Mouse (Mus musculus) ES-E14 (cell line): ENCODE results near the gene Cd300ld5. TPM values are rescaled to one million over a fixed set of nuclear protein-coding genes. Genes with fewer than 3 reads are reported as not detected.

Experiments used
- DNase-seq: peaks from one replicate; pipeline ENCODE4 v3.0.0-alpha.2; 2013; ENCODE audit warnings: low read depth, low spot score
- H3K27ac ChIP-seq: 2 replicates; pipeline ENCODE4 v1.5.1; 2012; ENCODE audit warnings: low read depth, mild to moderate bottlenecking, low read length, moderate library complexity, mixed read lengths; ENCODE audit not compliant: poor library complexity, insufficient read depth, severe bottlenecking
- H3K36me3 ChIP-seq: 2 replicates; pipeline ENCODE4 v1.6.1; 2012; ENCODE audit warnings: mild to moderate bottlenecking, low read length, moderate library complexity, mixed read lengths; ENCODE audit not compliant: control insufficient read depth, poor library complexity, insufficient read depth, severe bottlenecking
- H3K4me1 ChIP-seq, 2 experiments: fragments of 150-350 bp in 1 of 2; sonication (generic) in 1 of 2; 2 replicates each; pipeline ENCODE4 v1.6.1; 2012; ENCODE audit warnings: low read length in 2 of 2, mild to moderate bottlenecking in 1 of 2, mixed read lengths in 1 of 2; ENCODE audit not compliant: control insufficient read depth in 2 of 2, insufficient read depth in 2 of 2, poor library complexity in 1 of 2
- H3K4me3 ChIP-seq, 2 experiments: fragments of 150-350 bp in 1 of 2; sonication (generic) in 1 of 2; 2 replicates each; pipeline ENCODE4 v1.5.1; 2012; ENCODE audit warnings: low read length in 2 of 2, low read depth in 1 of 2, mild to moderate bottlenecking in 1 of 2, mixed read lengths in 1 of 2; ENCODE audit not compliant: insufficient read depth in 1 of 2, poor library complexity in 1 of 2, severe bottlenecking in 1 of 2
- H3K9ac ChIP-seq: 2 replicates; pipeline ENCODE4 v1.6.1; 2012; ENCODE audit warnings: low read depth, mild to moderate bottlenecking, low read length, mixed read lengths; ENCODE audit not compliant: poor library complexity, insufficient read depth, severe bottlenecking
- H3K9me3 ChIP-seq: fragments of 150-350 bp; sonication (generic); 2 replicates; pipeline ENCODE4 v1.6.1; 2012; ENCODE audit warnings: low read depth, mild to moderate bottlenecking, low read length; ENCODE audit not compliant: control insufficient read depth, insufficient read depth
- CHD2 ChIP-seq: IDR thresholded peaks from 2 replicates; pipeline ENCODE4 v1.6.1; 2014; ENCODE audit warnings: mild to moderate bottlenecking, low read depth, low read length, inconsistent platforms
- HCFC1 ChIP-seq: IDR thresholded peaks from 2 replicates; pipeline ENCODE4 v1.6.1; 2012; ENCODE audit warnings: low read length, inconsistent platforms, borderline replicate concordance; ENCODE audit not compliant: insufficient read depth
- MAFK ChIP-seq: IDR thresholded peaks from 2 replicates; pipeline ENCODE4 v1.6.1; 2014; ENCODE audit warnings: mild to moderate bottlenecking, low read depth, low read length, inconsistent platforms; ENCODE audit not compliant: insufficient read depth
- ZC3H11A ChIP-seq: IDR thresholded peaks from 2 replicates; pipeline ENCODE4 v1.6.1; 2012; ENCODE audit warnings: low read depth, mild to moderate bottlenecking, inconsistent platforms, low read length, borderline replicate concordance
- ZNF384 ChIP-seq: IDR thresholded peaks from 2 replicates; pipeline ENCODE4 v1.6.1; 2012; ENCODE audit warnings: low read depth, low read length, inconsistent platforms
- in situ Hi-C, 2 experiments: fragments of 600-800 bp; cut with MboI; formaldehyde crosslinking; loops; one replicate each; pipeline ENCODE4 v1.15.1; 2025; ENCODE audit warnings: low sequenced_read_pairs in 2 of 2, inconsistent platforms in 1 of 2; ENCODE audit not compliant: unreplicated experiment in 2 of 2
- total RNA-seq: library from RNA; depleted of rRNA; stranded (reverse); fragments of 300-350 nt; gene quantifications from 2 replicates; pipeline ENCODE4 v1.2.3, GENCODE M21; 2012

The Cd300ld5 gene
- total RNA-seq, 1 experiment, result not detected

GRCm38 (mm10) chr11:115071015-115071551 is 33.5 kb upstream of the Cd300ld5 start:
- H3K4me3 ChIP-seq, result no peak overlapping the region
- H3K9me3 ChIP-seq, result no peaks in the 10 kb centered on the region
- TF ChIP-seq CHD2, result no peak; the same call in 1 of the 2 replicates
- TF ChIP-seq HCFC1, result no peak
- no peak for TF ChIP-seq MAFK
- no peak for TF ChIP-seq ZNF384
- no peak for TF ChIP-seq ZC3H11A
- DNase-seq, result peak; percentile 75
- no peaks in the 10 kb centered on the region for H3K36me3 ChIP-seq
- no peak overlapping the region for H3K9ac ChIP-seq
- in situ Hi-C loops, result no loop called here
- peak overlapping the region; percentile 36; the same call in 1 of the 2 replicates for H3K27ac ChIP-seq
- peaks cover 1 to 30% of the 10 kb centered on the region in 2 experiments; a peak in 2 of 4 replicates for H3K4me1 ChIP-seq

GRCm38 (mm10) chr11:115066768-115067167 is 29.2 kb upstream of the Cd300ld5 start:
- peaks cover under 1 to 22% of the 10 kb centered on the region in 2 experiments; a peak in 2 of 4 replicates for H3K4me1 ChIP-seq
- H3K36me3 ChIP-seq, result no peaks in the 10 kb centered on the region
- no peaks in the 10 kb centered on the region for H3K9me3 ChIP-seq
- H3K4me3 ChIP-seq, result no peak overlapping the region
- H3K27ac ChIP-seq, result no peak overlapping the region
- TF ChIP-seq ZNF384 (peak; percentile 84), ZC3H11A (no peak)
- DNase-seq, result no peak
- H3K9ac ChIP-seq, result no peak overlapping the region
- in situ Hi-C loops, result no loop called here

- no peak within 1 kb of the TSS for H3K27ac ChIP-seq
- H3K36me3 ChIP-seq, result no peaks in the 10 kb centered on the region
- no peak within 1 kb of the TSS for H3K9ac ChIP-seq
- no peak for DNase-seq
- no peak for TF ChIP-seq ZNF384
- no peak for TF ChIP-seq HCFC1
- TF ChIP-seq MAFK, result no peak
- no peak for TF ChIP-seq ZC3H11A
- no peak for TF ChIP-seq CHD2
- no peaks in the 10 kb centered on the region for H3K9me3 ChIP-seq
- no peak within 1 kb of the TSS for H3K4me3 ChIP-seq
- H3K4me1 ChIP-seq, result peaks cover 0 to 3% of the 10 kb centered on the region in 2 experiments; a peak in 1 of 4 replicates
- in situ Hi-C loops, result no loop called here
Measured at GRCm38 (mm10) chr11:115062077-115062476, 24.5 kb upstream of the Cd300ld5 start, which contains the start of gene Cd300e. Gene Cd300e, minus strand, starts transcription at chr11:115062177.

- Histone ChIP-seq H3K36me3 (no peaks in the 10 kb centered on the region), H3K27ac (no peak overlapping the region), H3K4me1 (peaks cover 0 to 3% of the 10 kb centered on the region in 2 experiments; a peak in 1 of 4 replicates), H3K9ac (no peak overlapping the region), H3K4me3 (no peak overlapping the region), H3K9me3 (no peaks in the 10 kb centered on the region)
- no peak for DNase-seq
- in situ Hi-C loops, result no loop called here
- TF ChIP-seq ZNF384, result no peak
- no peak for TF ChIP-seq ZC3H11A
- no peak for TF ChIP-seq HCFC1
- TF ChIP-seq CHD2, result no peak
- no peak for TF ChIP-seq MAFK
Measured at GRCm38 (mm10) chr11:115059797-115060196, 22.2 kb upstream of the Cd300ld5 start.

- Histone ChIP-seq H3K9ac (no peak overlapping the region), H3K27ac (no peak overlapping the region), H3K9me3 (no peaks in the 10 kb centered on the region), H3K4me3 (no peak overlapping the region), H3K4me1 (peaks cover 0 to 3% of the 10 kb centered on the region in 2 experiments; a peak in 1 of 4 replicates), H3K36me3 (no peaks in the 10 kb centered on the region)
- in situ Hi-C loops, result no loop called here
- TF ChIP-seq HCFC1, result no peak
- DNase-seq, result no peak
Measured at GRCm38 (mm10) chr11:115058701-115059100, 21.1 kb upstream of the Cd300ld5 start.
